Mouse (Mus musculus) c-Kit-positive CD71-positive TER-119-negative erythroid progenitor cells, embryonic 14.5 days (primary cell): ENCODE measurements at regions not wholly inside any gene's neighbourhood (a gene's known extent, or its start where the extent isn't known, plus 50 kb on each side); places are given as distances from the start of the nearest gene placed in this dataset.

Experiments
- DNase-seq: peaks from one replicate; pipeline ENCODE4 v3.0.0-alpha.2; 2013; ENCODE audit warnings: low read depth

DNA sequence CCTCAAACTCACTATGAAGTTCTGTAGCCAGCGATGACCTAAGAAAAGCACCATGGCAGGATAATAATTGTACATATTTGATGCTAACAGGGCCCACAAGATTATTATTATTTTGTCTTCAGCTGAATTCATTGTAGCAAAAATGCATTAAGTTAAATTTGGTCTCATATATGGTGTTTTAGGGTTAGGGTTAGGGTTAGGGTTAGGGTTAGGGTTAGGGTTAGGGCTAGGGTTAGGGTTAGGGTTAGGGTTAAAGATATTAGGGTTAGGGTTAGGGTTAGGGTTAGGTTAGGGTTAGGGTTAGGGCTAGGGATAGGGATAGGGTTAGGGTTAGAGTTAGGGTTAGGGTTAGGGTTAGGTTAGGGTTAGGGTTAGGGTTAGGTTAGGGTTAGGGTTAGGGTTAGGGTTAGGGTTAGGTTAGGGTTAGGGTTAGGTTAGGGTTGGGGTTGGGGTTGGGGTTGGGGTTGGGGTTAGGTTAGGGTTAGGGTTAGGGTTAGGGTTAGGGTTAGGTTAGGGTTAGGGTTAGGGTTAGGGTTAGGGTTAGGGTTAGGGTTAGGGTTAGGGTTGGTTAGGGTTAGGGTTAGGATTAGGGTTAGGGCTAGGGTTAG, 62.0 kb upstream of the Adgrl2 start:
- DNase-seq: peak; percentile 32

DNA sequence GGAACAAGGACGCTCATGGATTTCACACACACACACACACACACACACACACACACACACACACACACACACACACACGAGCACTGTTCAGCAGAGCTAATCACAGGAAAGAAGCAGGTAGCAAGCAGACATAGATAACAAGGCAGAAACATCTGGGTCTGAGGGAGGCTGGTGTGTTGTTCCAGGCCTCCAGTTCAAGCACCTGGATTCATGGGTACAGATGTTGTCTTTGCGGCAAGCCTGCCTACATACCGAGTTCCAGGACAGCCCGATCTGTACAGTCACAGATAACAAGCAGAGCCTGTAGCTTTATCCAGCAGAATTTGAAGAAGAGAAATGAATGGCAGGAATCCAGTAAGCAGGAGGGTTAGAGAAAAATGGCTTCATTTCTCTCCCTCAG, 55.0 kb upstream of the Adgrl2 start:
- DNase-seq: no peak

DNA sequence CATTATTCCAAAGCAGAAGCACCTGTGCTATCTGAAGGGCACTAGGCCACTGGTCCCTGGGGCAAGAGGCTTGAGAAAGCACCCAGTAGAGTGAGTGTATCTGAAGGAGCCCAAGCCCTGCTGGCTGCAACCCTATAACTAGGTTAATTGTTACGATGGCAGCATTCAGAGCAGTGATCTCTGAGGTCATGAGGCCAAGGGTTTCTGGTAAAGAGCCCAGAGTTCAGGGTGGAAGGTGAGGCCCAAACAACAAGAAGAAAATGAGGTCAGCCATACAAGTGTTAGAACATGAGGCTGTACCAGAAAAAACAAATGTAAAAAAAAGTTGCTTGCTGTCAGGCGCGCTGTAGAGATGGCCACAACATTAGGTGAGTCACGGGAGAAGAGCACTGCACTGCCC, 53.5 kb upstream of the Adgrl2 start:
- DNase-seq: no peak

DNA sequence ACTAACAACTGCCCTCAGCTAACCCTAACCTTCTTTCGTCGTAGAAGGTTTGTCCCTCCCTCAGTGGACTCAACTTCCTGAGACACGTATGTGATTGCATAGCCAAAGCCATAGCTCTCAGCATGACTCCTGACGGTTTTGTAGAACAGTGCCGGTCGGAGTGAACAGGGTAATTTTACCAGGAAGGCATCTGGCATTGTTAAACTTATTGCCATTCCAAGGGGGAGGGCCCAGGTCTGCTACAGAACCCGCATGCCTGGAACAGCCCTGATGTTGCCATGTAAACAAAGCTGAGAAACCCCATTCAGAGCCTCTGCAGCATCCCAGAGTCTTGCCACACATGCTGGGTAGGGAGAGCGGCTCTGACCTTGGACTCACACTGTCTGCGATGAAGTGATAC, 52.2 kb upstream of the Adgrl2 start:
- no peak for DNase-seq

DNA sequence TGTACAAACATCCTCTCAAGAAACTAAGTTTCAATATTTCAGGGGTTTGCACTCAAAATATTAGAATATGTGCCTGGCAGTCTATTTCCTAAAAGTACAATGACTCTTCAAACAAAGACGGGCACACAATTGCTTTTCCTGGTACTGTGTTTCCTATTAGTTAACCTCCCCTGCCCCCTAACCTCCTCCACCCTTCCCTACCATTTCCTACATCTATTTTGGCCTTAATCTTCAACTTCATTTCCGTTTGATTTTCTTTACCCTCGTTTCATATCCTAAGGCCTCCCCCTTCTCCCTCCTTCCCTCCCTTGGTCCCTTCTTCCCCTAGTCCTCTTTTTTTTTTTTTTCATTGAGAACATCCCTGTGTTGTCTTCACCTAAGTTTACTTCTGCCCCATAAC, 50.8 kb upstream of the Adgrl2 start:
- DNase-seq: no peak
